Mouse (Mus musculus) embryonic facial prominence, embryonic 12.5 days (tissue): ENCODE measurements around the gene Dnajb12. TPM values are rescaled to one million over a fixed set of nuclear protein-coding genes. Genes with fewer than 3 reads are reported as not detected.
A peak's percentile ranks its signal among the peaks of the same experiment; 100 is the strongest.
"Not testable (repeated sequence)": the region's sequence is repeated elsewhere in the genome, so short reads cannot be mapped to it uniquely, and the experiment has no call there.

Experiments used
- ATAC-seq: fragments of 200-750 bp; cut with Nextera tagmentation; 2 replicates; pipeline ENCODE4 v1.8.0; 2017; ENCODE audit not compliant: insufficient number of reproducible peaks, insufficient read depth, low FRiP score, low TSS enrichment
- H3K27ac ChIP-seq: fragments of 300-500 bp; sonication (generic); 2 replicates; pipeline ENCODE4 v1.5.1; 2016; ENCODE audit warnings: mild to moderate bottlenecking
- H3K27me3 ChIP-seq: fragments of 300-500 bp; sonication (generic); 2 replicates; pipeline ENCODE4 v1.6.1; 2016; ENCODE audit warnings: mild to moderate bottlenecking, moderate library complexity
- H3K36me3 ChIP-seq: fragments of 300-500 bp; sonication (generic); 2 replicates; pipeline ENCODE4 v1.6.1; 2016; ENCODE audit warnings: mild to moderate bottlenecking
- H3K4me1 ChIP-seq: fragments of 300-500 bp; sonication (generic); 2 replicates; pipeline ENCODE4 v1.6.1; 2016
- H3K4me2 ChIP-seq: fragments of 300-500 bp; sonication (generic); replicated peaks from 2 replicates; pipeline ENCODE4 v1.6.1; 2016; ENCODE audit warnings: mild to moderate bottlenecking, moderate library complexity
- H3K4me3 ChIP-seq: fragments of 300-500 bp; sonication (generic); 2 replicates; pipeline ENCODE4 v1.5.1; 2016; ENCODE audit warnings: mild to moderate bottlenecking
- H3K9ac ChIP-seq: fragments of 300-500 bp; sonication (generic); 2 replicates; pipeline ENCODE4 v1.6.1; 2016; ENCODE audit warnings: mild to moderate bottlenecking, moderate library complexity
- H3K9me3 ChIP-seq: fragments of 300-500 bp; sonication (generic); 2 replicates; pipeline ENCODE4 v1.6.1; 2016; ENCODE audit warnings: mild to moderate bottlenecking, moderate library complexity
- WGBS: fragments of 180-500 bp; shearing (Covaris S2); methylation state at CpG from one replicate; pipeline ENCODE4 v1.1.7; 2016; 5-methylcytosine and 5-hydroxymethylcytosine counted together
- polyA plus RNA-seq: library from polyadenylated mRNA; unstranded; fragments of >200 nt; fragmentation: Nextera tagmentation; extraction: Ambion mirVana; gene quantifications from 2 replicates; pipeline ENCODE4 v1.2.1, GENCODE M21; 2016

Dnajb12 gene
- polyA plus RNA-seq, 1 experiment from 2014 or later: 19.9 TPM

DNA sequence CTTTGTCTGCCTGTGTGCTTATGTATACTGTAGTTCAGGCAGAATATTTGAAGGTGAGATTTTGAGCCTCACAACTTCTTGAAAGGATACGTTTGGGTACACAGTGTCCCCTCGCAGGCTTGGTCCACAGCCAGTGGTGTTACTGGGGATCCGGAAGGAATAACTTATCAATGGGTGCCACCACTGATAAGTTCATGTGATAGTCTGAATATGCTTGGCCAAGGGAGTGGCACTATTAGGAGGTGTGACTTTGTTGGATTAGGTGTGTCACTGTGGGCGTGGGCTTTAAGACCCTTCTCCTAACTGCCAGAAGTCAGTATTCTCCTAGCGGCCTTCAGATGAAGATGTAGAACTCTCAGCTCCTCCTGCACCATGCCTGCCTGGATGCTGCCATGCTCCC, 6.2 kb upstream of the Dnajb12 start:
- Histone ChIP-seq H3K9ac (no peak overlapping the region), H3K27me3 (no peaks in the 10 kb centered on the region), H3K27ac (no peak overlapping the region), H3K4me2 (no peak overlapping the region), H3K4me1 (no peaks in the 10 kb centered on the region), H3K36me3 (no peaks in the 10 kb centered on the region), H3K9me3 (no peaks in the 10 kb centered on the region), H3K4me3 (no peak overlapping the region)
- WGBS: 93% methylated on average over 5 of the region's 5 CpGs
- no peak for ATAC-seq

DNA sequence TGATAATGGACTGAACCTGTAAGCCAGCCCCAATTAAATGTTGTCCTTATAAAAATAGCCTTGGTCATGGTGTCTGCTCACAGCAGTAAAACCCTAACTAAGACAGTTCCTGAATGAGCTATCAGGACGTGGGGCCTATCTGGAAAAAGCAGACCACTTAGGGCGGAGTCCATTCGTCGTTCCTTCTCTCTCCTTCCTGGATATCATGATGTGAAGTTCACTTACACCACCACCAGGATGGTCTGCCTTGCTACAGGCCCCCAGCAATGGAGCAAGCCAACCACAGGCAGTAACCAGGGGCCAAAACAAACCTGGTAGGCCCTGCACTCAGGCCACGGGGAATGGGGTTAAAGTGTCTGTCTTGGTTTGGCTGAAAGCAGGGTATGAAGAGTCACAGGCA, 5.7 kb upstream of the Dnajb12 start:
- H3K4me1 ChIP-seq: no peaks in the 10 kb centered on the region; the same call in 1 of the 2 replicates
- H3K27me3 ChIP-seq: no peaks in the 10 kb centered on the region
- no peak for ATAC-seq
- H3K4me2 ChIP-seq: no peak overlapping the region
- WGBS: 66% methylated on average over 5 of the region's 5 CpGs
- no peak overlapping the region for H3K4me3 ChIP-seq
- no peak overlapping the region for H3K27ac ChIP-seq
- H3K9me3 ChIP-seq: no peaks in the 10 kb centered on the region
- no peaks in the 10 kb centered on the region for H3K36me3 ChIP-seq
- H3K9ac ChIP-seq: no peak overlapping the region

DNA sequence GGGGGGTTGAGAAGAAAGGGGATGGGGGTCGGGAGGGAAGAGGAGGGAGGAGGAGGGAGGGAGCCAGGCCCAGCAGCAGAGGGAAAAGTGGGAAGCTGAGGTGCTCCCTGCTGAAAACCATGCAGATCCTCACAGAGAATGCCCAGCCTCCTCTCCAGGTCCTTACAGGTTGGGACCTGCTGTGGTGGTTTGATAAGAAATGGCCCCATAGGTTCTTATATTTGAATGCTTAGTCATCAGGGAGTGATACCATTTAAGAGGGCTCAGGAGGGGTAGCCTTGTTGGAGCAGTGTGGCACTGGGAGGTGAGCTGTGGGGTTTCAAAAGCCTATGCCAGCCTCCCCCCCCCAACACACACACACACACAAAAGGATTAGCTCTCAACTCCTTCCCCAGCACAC, 4.0 kb upstream of the Dnajb12 start:
- Histone ChIP-seq H3K4me1 (peaks cover under 1% of the 10 kb centered on the region; the same call in 1 of the 2 replicates), H3K27me3 (no peaks in the 10 kb centered on the region), H3K4me2 (no peak overlapping the region), H3K27ac (no peak overlapping the region), H3K4me3 (no peak overlapping the region), H3K9me3 (no peaks in the 10 kb centered on the region), H3K9ac (no peak overlapping the region), H3K36me3 (no peaks in the 10 kb centered on the region)
- no peak for ATAC-seq
- 27% methylated on average over 1 of the region's 1 CpGs for WGBS

DNA sequence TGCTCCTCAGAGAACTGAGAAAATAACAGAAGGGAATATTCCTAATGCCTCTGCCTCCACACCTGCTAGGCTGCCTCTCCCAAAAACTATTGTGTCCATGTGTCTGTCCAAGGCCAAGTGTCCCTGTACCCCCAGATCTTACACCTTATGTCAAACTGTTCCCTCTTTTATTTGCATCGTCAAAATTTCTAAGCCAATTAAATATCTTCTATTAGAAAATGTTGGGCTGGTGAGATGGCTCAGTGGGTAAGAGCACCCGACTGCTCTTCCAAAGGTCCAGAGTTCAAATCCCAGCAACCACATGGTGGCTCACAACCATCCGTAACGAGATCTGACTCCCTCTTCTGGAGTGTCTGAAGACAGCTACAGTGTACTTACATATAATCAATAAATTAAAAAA, 2.7 kb upstream of the Dnajb12 start:
- not testable (repeated sequence) for H3K27me3 ChIP-seq, H3K27ac ChIP-seq, H3K36me3 ChIP-seq, H3K4me1 ChIP-seq, H3K9me3 ChIP-seq, ATAC-seq, H3K4me3 ChIP-seq, H3K4me2 ChIP-seq, H3K9ac ChIP-seq
- WGBS: 96% methylated on average over 4 of the region's 4 CpGs

DNA sequence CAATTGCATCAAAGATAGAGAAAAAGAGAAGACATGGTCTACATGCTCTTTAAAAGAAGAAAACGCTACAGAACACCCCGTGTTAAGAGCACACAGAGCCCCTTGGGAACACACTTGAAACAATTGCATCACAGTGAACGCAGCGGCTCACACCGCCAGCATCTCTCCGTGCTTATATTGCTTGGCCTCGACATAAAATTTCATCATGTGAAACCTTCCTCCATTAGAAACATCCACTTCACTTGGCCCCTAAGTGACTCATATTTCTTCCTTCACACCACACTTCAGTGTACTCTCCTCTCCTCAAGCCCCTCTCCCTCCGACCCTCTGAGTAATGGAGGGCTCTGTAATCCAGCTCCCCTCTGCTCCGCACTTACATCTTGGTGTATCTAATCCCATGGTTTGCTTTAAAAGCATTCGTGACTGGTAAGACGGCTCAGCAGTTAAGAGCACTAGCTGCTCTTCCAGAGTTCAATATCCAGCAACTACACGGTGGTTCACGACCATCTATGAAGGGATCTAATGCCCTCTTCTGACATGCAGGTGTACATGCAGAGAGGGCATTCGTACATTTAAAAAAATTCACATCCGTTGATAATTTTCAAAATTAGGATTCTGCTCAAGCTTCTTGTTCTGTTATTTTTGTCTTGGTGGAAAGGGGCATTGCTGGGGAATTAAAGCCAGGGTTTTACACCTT, 1.8 kb upstream of the Dnajb12 start:
- H3K27me3 ChIP-seq: no peaks in the 10 kb centered on the region
- WGBS: 77% methylated on average over 15 of the region's 15 CpGs
- no peak overlapping the region for H3K4me3 ChIP-seq
- H3K4me2 ChIP-seq: no peak overlapping the region
- no peak for ATAC-seq
- no peaks in the 10 kb centered on the region for H3K9me3 ChIP-seq
- H3K27ac ChIP-seq: no peak overlapping the region
- no peak overlapping the region for H3K9ac ChIP-seq
- peaks cover 8% of the 10 kb centered on the region for H3K4me1 ChIP-seq
- no peaks in the 10 kb centered on the region for H3K36me3 ChIP-seq

DNA sequence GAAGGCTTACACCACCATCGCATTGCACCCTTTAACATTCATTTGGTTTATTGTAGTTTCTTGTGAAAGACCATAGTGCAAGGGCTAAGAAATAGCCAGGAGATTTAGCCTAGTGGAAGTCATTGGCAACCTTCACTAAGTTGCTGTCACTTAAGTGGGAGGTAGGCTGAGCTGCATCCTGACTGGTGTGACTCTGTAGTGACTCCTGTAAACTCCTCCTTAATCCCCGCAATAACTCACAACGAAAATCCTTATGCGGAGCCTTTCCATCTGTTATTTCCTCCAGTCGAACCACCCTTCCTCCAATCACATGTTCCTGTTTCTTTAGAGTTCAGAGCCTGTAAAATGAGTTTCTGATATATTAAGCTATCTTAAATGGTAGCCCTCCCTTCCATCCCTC, 533 bp upstream of the Dnajb12 start:
- H3K9me3 ChIP-seq: no peaks in the 10 kb centered on the region
- H3K4me2 ChIP-seq: peak overlapping the region; percentile 75
- ATAC-seq: no peak
- 22% methylated on average over 5 of the region's 5 CpGs for WGBS
- H3K4me3 ChIP-seq: peak overlapping the region; percentile 87
- H3K4me1 ChIP-seq: peaks cover 8% of the 10 kb centered on the region
- H3K27me3 ChIP-seq: no peaks in the 10 kb centered on the region
- peak overlapping the region; percentile 100 for H3K27ac ChIP-seq
- H3K36me3 ChIP-seq: no peaks in the 10 kb centered on the region
- H3K9ac ChIP-seq: peak overlapping the region; percentile 92

DNA sequence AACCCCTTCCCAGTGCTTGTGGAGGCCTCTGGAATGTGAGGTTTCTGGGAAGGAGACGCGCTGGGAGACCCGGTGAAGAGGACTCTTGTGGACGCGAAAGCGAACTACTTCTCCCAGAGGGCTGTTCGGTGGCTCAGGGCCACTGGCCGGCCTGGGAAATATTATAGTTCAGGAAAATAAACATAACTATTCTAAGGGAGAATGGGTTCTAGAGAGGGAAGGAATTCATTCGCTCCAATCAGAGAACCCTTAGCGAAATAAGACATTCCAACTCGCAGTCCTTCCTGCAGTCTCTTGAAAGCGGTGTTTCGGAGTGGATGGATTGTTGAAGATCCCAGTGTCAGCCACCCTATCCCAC, 652 bp downstream of the Dnajb12 start:
- Histone ChIP-seq H3K27ac (peak overlapping the region; percentile 100), H3K4me3 (peak overlapping the region; percentile 87), H3K36me3 (no peaks in the 10 kb centered on the region), H3K4me2 (peak overlapping the region; percentile 75), H3K9ac (peak overlapping the region; percentile 92), H3K4me1 (peaks cover 8% of the 10 kb centered on the region), H3K27me3 (no peaks in the 10 kb centered on the region), H3K9me3 (no peaks in the 10 kb centered on the region)
- peak; percentile 68 for ATAC-seq
- 0% methylated on average over 13 of the region's 13 CpGs for WGBS

DNA sequence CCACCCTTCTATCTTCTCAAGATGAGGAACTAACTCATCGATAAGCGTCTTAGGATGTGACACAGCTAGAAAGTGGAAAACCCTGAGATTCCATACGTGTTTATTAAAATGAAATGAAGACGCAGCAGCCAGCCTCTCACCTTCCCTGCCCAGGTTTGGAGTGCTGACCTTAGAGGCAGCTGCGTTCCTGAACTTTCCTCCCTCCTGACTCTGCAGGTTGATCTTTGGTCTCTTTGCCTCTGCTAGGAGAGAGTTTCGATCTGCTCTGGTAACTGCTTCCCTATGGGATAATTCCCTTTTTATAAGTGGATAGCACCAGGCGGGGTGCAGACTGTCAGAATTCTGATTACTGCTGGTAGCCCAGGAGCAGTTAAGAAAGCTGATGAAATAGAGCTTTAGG, 1.5 kb downstream of the Dnajb12 start:
- Histone ChIP-seq H3K4me1 (peaks cover 8% of the 10 kb centered on the region), H3K9me3 (no peaks in the 10 kb centered on the region), H3K4me3 (peak overlapping the region; percentile 87; the same call in 1 of the 2 replicates), H3K36me3 (no peaks in the 10 kb centered on the region), H3K27me3 (no peaks in the 10 kb centered on the region), H3K27ac (no peak overlapping the region), H3K9ac (no peak overlapping the region), H3K4me2 (peak overlapping the region; percentile 75)
- WGBS: 90% methylated on average over 7 of the region's 7 CpGs
- no peak for ATAC-seq

DNA sequence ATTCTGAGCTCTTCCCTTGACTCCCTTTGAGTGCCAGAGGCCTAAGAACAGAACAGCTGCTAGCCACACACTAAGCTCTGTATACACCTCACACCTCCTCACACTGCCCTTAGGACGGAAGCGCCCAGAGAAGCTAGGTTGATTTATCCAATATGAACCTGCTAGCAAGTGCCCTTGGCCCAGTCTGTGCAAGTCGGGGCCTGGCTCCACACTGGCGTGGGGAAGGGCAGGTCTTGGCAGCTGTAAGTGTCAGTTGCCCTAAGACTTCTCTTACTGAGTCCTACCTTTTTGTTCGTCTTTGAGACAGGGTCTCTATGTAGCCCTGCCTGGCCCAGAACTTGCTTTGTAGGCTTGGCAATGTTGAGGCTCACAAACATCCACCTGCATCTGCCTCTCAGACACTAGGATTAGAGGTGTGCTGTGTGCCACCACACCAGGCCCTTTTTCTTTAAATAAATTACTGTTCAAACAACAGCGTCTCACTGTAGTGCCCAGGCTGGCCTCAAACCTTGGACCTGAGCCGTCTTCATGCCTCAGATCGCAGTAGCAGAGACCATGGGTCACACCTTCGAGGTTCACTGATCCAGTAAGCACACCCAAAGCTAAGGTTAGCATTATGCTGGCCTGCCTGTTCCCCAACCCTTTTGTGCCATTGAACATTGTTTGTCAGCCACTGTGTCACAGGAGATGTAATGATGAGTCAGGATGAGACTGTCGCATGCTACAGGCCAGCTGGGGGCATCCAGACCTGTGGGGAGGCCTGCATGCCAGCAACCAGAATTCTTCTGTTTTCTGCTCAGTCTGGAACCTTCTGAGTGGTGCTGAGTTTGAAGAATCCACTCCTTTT, 5.2 kb downstream of the Dnajb12 start:
- H3K9me3 ChIP-seq: no peaks in the 10 kb centered on the region
- WGBS: 93% methylated on average over 10 of the region's 10 CpGs

DNA sequence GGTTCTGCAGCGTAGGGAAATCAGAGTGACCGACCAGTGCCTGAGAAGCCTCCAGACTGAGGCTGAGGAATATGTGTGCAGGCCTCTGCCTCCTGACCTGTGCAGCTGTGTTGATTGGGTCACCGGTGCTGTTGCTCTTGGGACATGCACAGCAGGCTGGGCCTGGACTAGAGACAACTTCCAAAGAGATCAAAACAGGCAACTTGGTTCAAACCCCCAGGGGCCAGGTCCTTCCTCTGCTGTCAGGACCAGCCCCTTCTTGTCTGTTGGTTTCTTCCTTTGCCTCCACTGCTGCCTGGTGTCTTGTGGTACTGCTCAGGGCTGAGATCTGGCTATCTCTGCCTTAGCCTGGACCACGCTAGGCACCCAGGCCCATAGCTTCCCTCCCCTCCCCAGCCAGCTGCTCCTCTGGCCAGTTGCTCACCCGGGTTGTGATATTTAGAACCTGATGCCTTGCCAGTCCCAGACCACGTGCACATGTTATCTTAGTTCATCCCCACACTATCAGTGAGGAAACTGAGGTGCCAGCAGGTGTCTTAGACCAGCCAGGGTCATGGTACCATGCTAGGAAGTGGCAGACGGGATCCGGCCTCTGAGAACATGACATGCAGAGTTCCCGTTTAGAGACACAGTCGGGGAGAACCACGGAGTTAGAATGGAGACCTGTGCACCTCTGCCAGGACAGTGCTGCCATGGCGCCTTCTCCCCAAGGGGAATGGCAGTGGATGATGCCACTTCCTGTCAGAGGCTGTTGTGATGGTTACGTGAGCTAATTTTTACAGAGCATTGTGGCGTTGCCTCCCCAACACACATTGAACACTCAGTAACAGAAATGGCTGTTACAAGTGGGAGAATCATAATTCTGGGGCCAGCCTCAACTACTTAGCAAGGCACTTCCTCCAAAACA, 6.1 kb downstream of the Dnajb12 start:
- peaks cover 3% of the 10 kb centered on the region; the same call in 1 of the 2 replicates for H3K36me3 ChIP-seq
- no peak overlapping the region for H3K4me3 ChIP-seq
- H3K27ac ChIP-seq: no peak overlapping the region
- WGBS: 88% methylated on average over 14 of the region's 14 CpGs
- no peaks in the 10 kb centered on the region for H3K9me3 ChIP-seq
- ATAC-seq: no peak
- peaks cover 7% of the 10 kb centered on the region for H3K4me1 ChIP-seq
- H3K9ac ChIP-seq: no peak overlapping the region
- H3K27me3 ChIP-seq: no peaks in the 10 kb centered on the region
- H3K4me2 ChIP-seq: no peak overlapping the region

More for the DNA sequence above, 5.2 kb downstream of the Dnajb12 start:
- no peak for ATAC-seq
- no peak overlapping the region for H3K9ac ChIP-seq
- no peak overlapping the region for H3K4me3 ChIP-seq
- peaks cover 8% of the 10 kb centered on the region for H3K4me1 ChIP-seq
- no peaks in the 10 kb centered on the region for H3K36me3 ChIP-seq
- no peak overlapping the region for H3K4me2 ChIP-seq
- H3K27ac ChIP-seq: no peak overlapping the region
- H3K27me3 ChIP-seq: no peaks in the 10 kb centered on the region

DNA sequence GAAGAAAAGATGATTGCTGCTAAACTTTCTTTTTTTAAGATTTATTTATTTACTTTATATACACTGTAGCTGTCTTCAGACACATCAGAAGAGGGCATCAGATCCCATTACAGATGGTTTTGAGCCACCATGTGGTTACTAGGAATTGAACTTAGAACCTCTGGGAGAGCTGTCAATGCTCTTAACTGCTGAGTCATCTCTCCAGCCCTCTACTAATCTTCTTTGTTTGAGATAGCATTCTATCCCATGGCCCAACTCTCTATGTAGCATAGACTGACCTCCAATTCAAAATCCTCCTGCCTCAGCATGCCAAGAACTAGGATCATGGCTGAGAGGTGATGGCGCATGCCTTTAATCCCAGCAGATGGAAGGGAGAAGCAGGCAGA, 6.7 kb downstream of the Dnajb12 start:
- Histone ChIP-seq H3K36me3 (peaks cover 8% of the 10 kb centered on the region), H3K4me1 (peaks cover under 1% of the 10 kb centered on the region), H3K9me3 (no peaks in the 10 kb centered on the region), H3K4me3 (no peak overlapping the region), H3K9ac (no peak overlapping the region), H3K4me2 (no peak overlapping the region), H3K27ac (no peak overlapping the region), H3K27me3 (no peaks in the 10 kb centered on the region)
- 92% methylated on average over 1 of the region's 1 CpGs for WGBS
- no peak for ATAC-seq
